ENCODE assay signal across 8 mouse cellular contexts in the genomic region with DNA sequence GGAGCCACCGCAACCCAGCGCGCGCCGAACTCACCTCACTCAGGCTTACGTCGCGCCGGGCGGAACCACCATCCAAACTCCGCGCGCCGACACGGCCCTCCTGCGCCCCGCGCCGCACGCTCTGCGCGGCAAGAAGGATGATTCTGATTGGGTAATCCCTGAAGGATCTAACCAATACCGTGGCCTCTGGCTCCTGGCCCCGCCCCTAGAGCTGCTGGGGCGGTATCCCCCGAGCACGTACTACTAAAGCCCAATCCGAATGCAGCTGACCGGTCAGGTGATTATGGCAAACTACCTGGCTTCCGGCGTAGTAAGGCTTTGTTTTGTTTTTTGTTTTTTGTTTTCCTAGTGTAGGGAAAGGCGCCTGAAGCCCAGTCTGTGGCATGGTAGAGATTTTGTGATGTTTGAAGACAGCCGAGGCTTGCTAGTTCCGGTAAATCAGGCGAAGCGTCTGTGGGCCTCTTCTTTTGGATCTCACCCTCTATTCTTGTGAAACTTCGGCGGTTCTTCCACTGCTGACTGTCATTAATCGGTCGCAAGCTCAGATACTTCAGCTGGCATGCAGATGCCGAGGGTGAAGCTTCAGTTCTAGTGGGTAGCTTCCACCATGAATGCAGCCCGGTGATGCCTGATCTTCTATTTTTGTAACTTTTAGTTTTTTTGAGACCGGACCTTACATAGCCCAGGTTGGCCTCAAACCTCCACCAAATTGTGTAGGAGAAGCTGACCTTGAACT. TPM values are rescaled to one million over a fixed set of nuclear protein-coding genes. Genes with fewer than 3 reads are reported as not detected.
DNase-seq lines count a peak whose midpoint lies in the region; ATAC-seq and TF ChIP-seq lines count a peak whose summit lies in the region.

A gene (minus strand): TSS at position 111 of the 736 bp plus-strand sequence.

- H3K27me3 ChIP-seq in heart, embryonic 12.5 days (replicated peaks): no peaks in the 10 kb centered on the region
- no peaks in the 10 kb centered on the region for H3K27me3 ChIP-seq in kidney, postnatal 0 days (ENCODE audit: insufficient read depth, low read length)
- no peaks in the 10 kb centered on the region for H3K27me3 ChIP-seq in liver, embryonic 11.5 days (replicated peaks; ENCODE audit: control insufficient read depth, insufficient read depth, low read length)
- H3K27me3 ChIP-seq in stomach, embryonic 14.5 days (ENCODE audit: control insufficient read depth, insufficient read depth, low read length): no peaks in the 10 kb centered on the region

- H3K27ac ChIP-seq in heart, embryonic 12.5 days (ENCODE audit: poor library complexity, severe bottlenecking): peak within 1 kb of the TSS; percentile 86
- peak within 1 kb of the TSS; percentile 89 for H3K27ac ChIP-seq in kidney, postnatal 0 days
- H3K27ac ChIP-seq in liver, embryonic 11.5 days (ENCODE audit: low read depth, low read length): peak within 1 kb of the TSS; percentile 96
- H3K27ac ChIP-seq in stomach, embryonic 14.5 days (ENCODE audit: low read length): peak within 1 kb of the TSS; percentile 50

- H3K36me3 ChIP-seq in heart, embryonic 12.5 days: no peaks in the 10 kb centered on the region
- H3K36me3 ChIP-seq in kidney, postnatal 0 days (ENCODE audit: insufficient read depth, low read length): no peaks in the 10 kb centered on the region
- no peaks in the 10 kb centered on the region for H3K36me3 ChIP-seq in liver, embryonic 11.5 days (ENCODE audit: control insufficient read depth, insufficient read depth, low read length)
- H3K36me3 ChIP-seq in stomach, embryonic 14.5 days (ENCODE audit: control insufficient read depth, insufficient read depth, low read length): no peaks in the 10 kb centered on the region

- no peaks in the 10 kb centered on the region for H3K9me3 ChIP-seq in heart, embryonic 12.5 days (replicated peaks)
- H3K9me3 ChIP-seq in kidney, postnatal 0 days (replicated peaks; ENCODE audit: low read length): no peaks in the 10 kb centered on the region
- H3K9me3 ChIP-seq in liver, embryonic 11.5 days (ENCODE audit: control insufficient read depth, low read length): no peaks in the 10 kb centered on the region
- H3K9me3 ChIP-seq in stomach, embryonic 14.5 days (ENCODE audit: control insufficient read depth, low read depth, low read length): no peaks in the 10 kb centered on the region

- H3K4me1 ChIP-seq in heart, embryonic 12.5 days (replicated peaks): peaks cover 15% of the 10 kb centered on the region
- no peaks in the 10 kb centered on the region; the same call in 1 of the 2 replicates for H3K4me1 ChIP-seq in kidney, postnatal 0 days (replicated peaks; ENCODE audit: insufficient read depth, low read length)
- H3K4me1 ChIP-seq in liver, embryonic 11.5 days (replicated peaks; ENCODE audit: control insufficient read depth, insufficient read depth, low read length): peaks cover 25% of the 10 kb centered on the region
- peaks cover 10% of the 10 kb centered on the region for H3K4me1 ChIP-seq in stomach, embryonic 14.5 days (ENCODE audit: control insufficient read depth, insufficient read depth, low read length)

- H3K9ac ChIP-seq in heart, embryonic 12.5 days: peak within 1 kb of the TSS; percentile 79
- peak within 1 kb of the TSS; percentile 70 for H3K9ac ChIP-seq in kidney, postnatal 0 days (ENCODE audit: low read depth, low read length)
- H3K9ac ChIP-seq in liver, embryonic 11.5 days (ENCODE audit: low read depth, low read length): peak within 1 kb of the TSS; percentile 84
- peak within 1 kb of the TSS; percentile 74 for H3K9ac ChIP-seq in stomach, embryonic 14.5 days (replicated peaks; ENCODE audit: low read depth, low read length)

- peak; percentile 91 for ATAC-seq in erythroid progenitor cell, adult 5-6 weeks (replicated peaks; ENCODE audit: low FRiP score, poor library complexity, severe bottlenecking)
- ATAC-seq in heart, embryonic 12.5 days (ENCODE audit: insufficient number of reproducible peaks, low FRiP score): peak; percentile 100
- peak; percentile 100 for ATAC-seq in kidney, postnatal 0 days (replicated peaks; ENCODE audit: low FRiP score, low read depth)
- peak; percentile 99 for ATAC-seq in liver, embryonic 11.5 days (replicated peaks; ENCODE audit: low FRiP score)
- ATAC-seq in stomach, embryonic 14.5 days (ENCODE audit: insufficient number of reproducible peaks, insufficient read depth, low FRiP score, low read depth): peak; percentile 100

- H3K4me3 ChIP-seq in heart, embryonic 12.5 days: peak within 1 kb of the TSS; percentile 77
- H3K4me3 ChIP-seq in kidney, postnatal 0 days (replicated peaks; ENCODE audit: low read depth, low read length): peak within 1 kb of the TSS; percentile 61
- peak within 1 kb of the TSS; percentile 79 for H3K4me3 ChIP-seq in liver, embryonic 11.5 days (ENCODE audit: low read depth, low read length)
- peak within 1 kb of the TSS; percentile 69 for H3K4me3 ChIP-seq in stomach, embryonic 14.5 days (ENCODE audit: low read depth, low read length)

- DNase-seq in CD4-positive helper T cell, adult 2 months (ENCODE audit: low read depth, low spot score): peak; percentile 99
- DNase-seq in brain, embryonic 18.5 days (ENCODE audit: low read depth, low spot score): peak; percentile 95
- peak; percentile 99 for DNase-seq in kidney, postnatal 0 days (ENCODE audit: low spot score)
- DNase-seq in liver, embryonic 11.5 days (ENCODE audit: low spot score): peak; percentile 90
- peak; percentile 99 for DNase-seq in naive thymus-derived CD4-positive, alpha-beta T cell, adult 2 months (ENCODE audit: low read depth)

- H3K4me2 ChIP-seq in heart, embryonic 12.5 days: peak within 1 kb of the TSS; percentile 88
- H3K4me2 ChIP-seq in kidney, postnatal 0 days (ENCODE audit: low read length): peak within 1 kb of the TSS; percentile 89
- H3K4me2 ChIP-seq in liver, embryonic 11.5 days: peak within 1 kb of the TSS; percentile 64
- peak within 1 kb of the TSS; percentile 90 for H3K4me2 ChIP-seq in stomach, embryonic 14.5 days (replicated peaks; ENCODE audit: low read depth, low read length)

- under 1% methylated on average over 43 of the region's 43 CpGs for WGBS in heart, embryonic 12.5 days
- under 1% methylated on average over 43 of the region's 43 CpGs for WGBS in kidney, postnatal 0 days
- WGBS in liver, embryonic 11.5 days: under 1% methylated on average over 43 of the region's 43 CpGs
- under 1% methylated on average over 43 of the region's 43 CpGs for WGBS in stomach, embryonic 14.5 days

- no peak for TF ChIP-seq CTCF in kidney, postnatal 0 days (IDR thresholded peaks at IDR 0.05; ENCODE audit: low read depth)

RNA-seq across cellular contexts. Expression of the gene that starts here (rescaled TPM):
- total RNA-seq in erythroid progenitor cell, adult 5-6 weeks (2015; ENCODE audit: low replicate concordance): 276 and 327 TPM in 2 replicates
- 196 and 224 TPM in 2 replicates for total RNA-seq in erythroid progenitor cell, adult 5-6 weeks (2017; ENCODE audit: low replicate concordance)
- polyA plus RNA-seq in heart, embryonic 12.5 days (2016; fragmentation: Nextera tagmentation; extraction: Ambion mirVana): 26.7 and 29.7 TPM in 2 replicates
- polyA plus RNA-seq in kidney, postnatal 0 days (2015; fragmentation: Nextera tagmentation; extraction: Ambion mirVana): 6.7 and 8.5 TPM in 2 replicates
- polyA plus RNA-seq in liver, embryonic 11.5 days (2014; fragmentation: Nextera tagmentation; extraction: Ambion mirVana): 54.8 and 58.3 TPM in 2 replicates
- polyA plus RNA-seq in stomach, embryonic 14.5 days (2014; fragmentation: Nextera tagmentation; extraction: Ambion mirVana): 24.0 and 26.2 TPM in 2 replicates

Comparison
In these comparisons a context has a peak if more than half of its experiments do, and no peak if none do; other contexts are left out.
1. Peak in every context shown above with its lines: DNase-seq, ATAC-seq, H3K4me3 ChIP-seq and H3K27ac ChIP-seq.